Mouse (Mus musculus): ENCODE measurements around the gene Gm13696.
"Not testable (repeated sequence)": the region's sequence is repeated elsewhere in the genome, so short reads cannot be mapped to it uniquely, and the experiment has no call there.

GRCm38 (mm10) chr2:83994526-83994925 lies 21.6 kb downstream of the Gm13696 start:
- TF ChIP-seq GATA1 (IDR thresholded peaks at IDR 0.05; ENCODE audit: borderline replicate concordance, low read length); FLI1 (IDR thresholded peaks at IDR 0.05; ENCODE audit: low read length): not testable (repeated sequence)

All from megakaryocyte, embryonic 14.5 days (primary cell).